Mouse (Mus musculus) adrenal gland, adult 18-20 months (tissue): Measurements from ENCODE around the gene Capza2. TPM values are rescaled to one million over a fixed set of nuclear protein-coding genes. Genes with fewer than 3 reads are reported as not detected.
A peak's percentile ranks its signal among the peaks of the same experiment; 100 is the strongest.
"Not testable (repeated sequence)": the region's sequence is repeated elsewhere in the genome, so short reads cannot be mapped to it uniquely, and the experiment has no call there.

Source experiments
- DNase-seq, 2 experiments: peaks; one replicate each; pipeline ENCODE4 v3.0.0; 2021 to 2022; ENCODE audit warnings: low spot score in 2 of 2
- total RNA-seq, 2 experiments: library from RNA; stranded (reverse); gene quantifications; 1 replicate in 1 of 2; 2 replicates in 1 of 2; pipeline ENCODE4 v1.2.3; 2021

Capza2 gene
- total RNA-seq, 2 experiments from 2014 or later = 126 to 161 TPM

GRCm38 (mm10) chr6:17696321-17696734, 60.3 kb downstream of the Capza2 start:
- DNase-seq = peak; percentile 22 to 43

- DNase-seq = no peak
Observed at GRCm38 (mm10) chr6:17700936-17701612, 65.0 kb downstream of the Capza2 start.

DNA sequence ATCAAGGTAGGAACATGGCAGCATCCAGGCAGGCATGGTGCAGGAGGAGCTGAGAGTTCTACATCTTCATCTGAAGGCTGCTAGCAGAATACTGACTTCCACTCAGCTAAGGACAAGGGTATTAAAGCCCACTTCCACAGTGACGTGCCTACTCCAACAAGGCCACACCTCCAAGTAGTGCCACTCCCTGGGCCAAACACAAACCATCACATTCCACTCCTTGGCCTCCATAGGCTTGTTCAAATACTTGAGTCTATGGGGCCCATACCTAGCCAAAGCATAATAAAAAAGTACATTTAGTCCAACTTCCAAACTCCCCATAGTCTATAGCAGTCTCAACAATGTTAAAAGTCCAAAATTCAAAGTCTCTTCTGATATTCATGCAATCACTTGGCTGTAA, 68.0 kb downstream of the Capza2 start:
- not testable (repeated sequence) for DNase-seq

DNA sequence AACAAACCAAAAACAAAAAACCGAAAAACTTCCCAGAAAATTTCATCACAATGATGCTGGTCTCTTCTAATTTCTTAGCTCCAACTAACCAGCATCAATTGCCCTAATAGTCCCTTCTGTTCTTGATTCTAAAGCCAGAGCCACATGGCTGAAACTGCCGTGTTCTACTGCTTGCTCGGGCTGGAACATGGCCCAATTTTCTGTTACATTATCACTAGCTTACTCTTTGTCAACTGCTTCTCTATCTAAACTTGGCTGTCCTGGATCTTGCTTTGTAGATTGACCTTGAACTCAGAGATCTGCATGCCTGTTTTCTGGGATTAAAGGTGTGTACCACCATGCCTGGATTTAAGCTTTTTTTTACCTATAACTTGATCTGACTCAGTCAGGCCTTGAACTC, 69.9 kb downstream of the Capza2 start:
- no peak for DNase-seq

Other genes with a start within 250 kb of the Capza2 start
- gene Met, start 172.4 kb upstream of the Capza2 start, total RNA-seq = 10 to 100 TPM in 1 of 2 experiments, 1 to 10 TPM in 1; 8.1 to 10.5 TPM
- gene St7, start 56.7 kb downstream of the Capza2 start, total RNA-seq = 10 to 100 TPM; 18.3 to 28.9 TPM